Mouse (Mus musculus) heart, adult 2 months (tissue): ENCODE results near the gene Celf2.

Source experiments
- CTCF ChIP-seq: fragments of 200-600 bp; IDR thresholded peaks from 2 replicates; pipeline ENCODE4 v1.8.1; 2022; ENCODE audit warnings: antibody characterized with exemption, mild to moderate bottlenecking, moderate library complexity
- POLR2A ChIP-seq: fragments of 200-500 bp; IDR thresholded peaks from 2 replicates; pipeline ENCODE4 v1.6.1; 2011; ENCODE audit warnings: mild to moderate bottlenecking, low read depth, low read length, control low read depth; ENCODE audit not compliant: insufficient read depth

GRCm38 (mm10) chr2:7038991-7039390, 470.4 kb downstream of the Celf2 start:
- TF ChIP-seq POLR2A (no peak), CTCF (no peak)
